Mouse (Mus musculus): ENCODE results near the gene Vmn2r16.

- no peak for TF ChIP-seq ZNF384 (IDR thresholded peaks at IDR 0.05; ENCODE audit: low read depth, low read length)
- no peak for TF ChIP-seq CHD2 (IDR thresholded peaks at IDR 0.05; ENCODE audit: low read depth, low read length)
- TF ChIP-seq ZC3H11A (IDR thresholded peaks at IDR 0.05; ENCODE audit: borderline replicate concordance, low read depth, low read length): no peak
- no peak for TF ChIP-seq HCFC1 (IDR thresholded peaks at IDR 0.05; ENCODE audit: borderline replicate concordance, insufficient read depth, low read length)
- TF ChIP-seq MAFK (IDR thresholded peaks at IDR 0.05; ENCODE audit: insufficient read depth, low read depth, low read length): no peak
Observed at GRCm38 (mm10) chr5:109294655-109295054, 35.3 kb upstream of the Vmn2r16 start.
